Mouse (Mus musculus): ENCODE measurements at regions not wholly inside any gene's neighbourhood (a gene's known extent, or its start where the extent isn't known, plus 50 kb on each side); places are given as distances from the start of the nearest gene placed in this dataset.

- TF ChIP-seq POLR2A (IDR thresholded peaks at IDR 0.05; ENCODE audit: extremely low read depth, insufficient read depth, low read length) = no peak
- TF ChIP-seq CTCF (IDR thresholded peaks at IDR 0.05; ENCODE audit: low read depth, low read length) = no peak
These were observed 885.8 kb upstream of the Ddx18 start for GRCm38 (mm10) chr1:122453617-122454016.

Measured in liver, adult 2 months (tissue).